Mouse (Mus musculus) cerebellum, adult 2 months (tissue): ENCODE measurements around the gene Lin7a. TPM values are rescaled to one million over a fixed set of nuclear protein-coding genes. Genes with fewer than 3 reads are reported as not detected.
A peak's percentile ranks its signal among the peaks of the same experiment; 100 is the strongest.

ENCODE experiments used
- DNase-seq, 2 experiments: peaks; one replicate each; pipeline ENCODE4 v3.0.0; 2021
- H3K27ac ChIP-seq: fragments of 200-500 bp; 2 replicates; pipeline ENCODE4 v1.5.1; 2012; ENCODE audit warnings: low read length, control low read depth, inconsistent platforms; ENCODE audit not compliant: insufficient read depth
- H3K27me3 ChIP-seq: fragments of 200-500 bp; 2 replicates; pipeline ENCODE4 v1.6.1; 2012; ENCODE audit warnings: inconsistent platforms, mild to moderate bottlenecking, low read length, moderate library complexity; ENCODE audit not compliant: control insufficient read depth, insufficient read depth
- H3K4me1 ChIP-seq: fragments of 200-500 bp; 2 replicates; pipeline ENCODE4 v1.6.1; 2011; ENCODE audit warnings: low read length; ENCODE audit not compliant: control insufficient read depth, insufficient read depth
- H3K4me3 ChIP-seq: fragments of 200-500 bp; replicated peaks from 2 replicates; pipeline ENCODE3; 2011; ENCODE audit warnings: mild to moderate bottlenecking, low read depth, low read length, control low read depth; ENCODE audit not compliant: insufficient read depth
- CTCF ChIP-seq: fragments of 200-500 bp; IDR thresholded peaks from 2 replicates; pipeline ENCODE4 v1.5.1; 2011; ENCODE audit warnings: low read depth, mild to moderate bottlenecking, control low read depth, low read length, moderate library complexity, borderline replicate concordance; ENCODE audit not compliant: insufficient read depth
- POLR2A ChIP-seq: fragments of 200-500 bp; IDR thresholded peaks from 2 replicates; pipeline ENCODE4 v1.6.1; 2011; ENCODE audit warnings: low read length, control low read depth, borderline replicate concordance; ENCODE audit not compliant: insufficient read depth
- WGBS: fragments of 180-500 bp; shearing (Covaris S2); methylation state at CpG from one replicate; pipeline ENCODE4 v1.1.7; 2018; 5-methylcytosine and 5-hydroxymethylcytosine counted together
- polyA plus RNA-seq: library from polyadenylated mRNA; depleted of rRNA; stranded (reverse); fragments of >200 nt; gene quantifications from 2 replicates; pipeline ENCODE4 v1.2.3, GENCODE M21; 2012

The Lin7a gene
- polyA plus RNA-seq, 1 experiment: 49.4 TPM

GRCm38 (mm10) chr10:107323865-107324264 lies 52.4 kb downstream of the Lin7a start:
- no peak for TF ChIP-seq CTCF
- no peak for TF ChIP-seq POLR2A
- Histone ChIP-seq H3K4me3 (no peak overlapping the region), H3K27me3 (no peaks in the 10 kb centered on the region), H3K4me1 (no peaks in the 10 kb centered on the region; the same call in none of the 2 replicates), H3K27ac (no peak overlapping the region)
- no peak for DNase-seq
- 90% methylated on average over 7 of the region's 7 CpGs for WGBS

- 81% methylated on average over 5 of the region's 5 CpGs for whole genome bisulfite sequencing
Observed at GRCm38 (mm10) chr10:107325558-107325957, 54.1 kb downstream of the Lin7a start.

GRCm38 (mm10) chr10:107339524-107339923 lies 68.0 kb downstream of the Lin7a start:
- Histone ChIP-seq H3K4me3 (no peak overlapping the region), H3K27ac (no peak overlapping the region), H3K27me3 (no peaks in the 10 kb centered on the region), H3K4me1 (peaks cover 2% of the 10 kb centered on the region; the same call in 1 of the 2 replicates)
- TF ChIP-seq CTCF (no peak), POLR2A (no peak)
- WGBS: 73% methylated on average over 3 of the region's 3 CpGs
- no peak for DNase-seq

More at GRCm38 (mm10) chr10:107325558-107325957, 54.1 kb downstream of the Lin7a start:
- DNase-seq: no peak
- Histone ChIP-seq H3K27ac (no peak overlapping the region), H3K4me1 (no peaks in the 10 kb centered on the region; the same call in 1 of the 2 replicates), H3K27me3 (no peaks in the 10 kb centered on the region), H3K4me3 (no peak overlapping the region)
- no peak for TF ChIP-seq POLR2A
- TF ChIP-seq CTCF: no peak

- TF ChIP-seq CTCF (no peak), POLR2A (no peak)
- H3K4me3 ChIP-seq: no peak overlapping the region
- no peaks in the 10 kb centered on the region for H3K27me3 ChIP-seq
- DNase-seq: no peak
- H3K27ac ChIP-seq: no peak overlapping the region; the same call in 1 of the 2 replicates
- WGBS: 18% methylated on average over 4 of the region's 4 CpGs
- peaks cover 2% of the 10 kb centered on the region; the same call in 1 of the 2 replicates for H3K4me1 ChIP-seq
Observed at GRCm38 (mm10) chr10:107341151-107341550, 69.7 kb downstream of the Lin7a start.

- H3K27me3 ChIP-seq: no peaks in the 10 kb centered on the region
- DNase-seq: no peak
- TF ChIP-seq CTCF: no peak
- TF ChIP-seq POLR2A: no peak
- 17% methylated on average over 3 of the region's 3 CpGs for WGBS
- H3K4me1 ChIP-seq: peaks cover 2% of the 10 kb centered on the region; the same call in 1 of the 2 replicates
- H3K4me3 ChIP-seq: no peak overlapping the region
- H3K27ac ChIP-seq: no peak overlapping the region; the same call in 1 of the 2 replicates
Observed at GRCm38 (mm10) chr10:107344200-107344599, 72.7 kb downstream of the Lin7a start.

GRCm38 (mm10) chr10:107347842-107348241 lies 76.4 kb downstream of the Lin7a start:
- no peak for DNase-seq
- Histone ChIP-seq H3K4me1 (peaks cover 3% of the 10 kb centered on the region; the same call in 1 of the 2 replicates), H3K27me3 (no peaks in the 10 kb centered on the region), H3K4me3 (no peak overlapping the region), H3K27ac (no peak overlapping the region)
- TF ChIP-seq CTCF: no peak
- no peak for TF ChIP-seq POLR2A
- WGBS: 63% methylated on average over 3 of the region's 3 CpGs

- H3K27me3 ChIP-seq: no peaks in the 10 kb centered on the region
- peaks cover 3% of the 10 kb centered on the region; the same call in 1 of the 2 replicates for H3K4me1 ChIP-seq
- H3K4me3 ChIP-seq: no peak overlapping the region
- 0 out of 2 replicates have a peak overlapping the region, but pooled peaks have one; percentile 43 for H3K27ac ChIP-seq
- peak in 1 of 2 experiments; percentile 57 for DNase-seq
- TF ChIP-seq POLR2A (no peak), CTCF (no peak)
- 23% methylated on average over 6 of the region's 6 CpGs for WGBS
Observed at GRCm38 (mm10) chr10:107351696-107352485, 80.4 kb downstream of the Lin7a start.

- no peak overlapping the region for H3K27ac ChIP-seq
- DNase-seq: no peak
- no peak overlapping the region for H3K4me3 ChIP-seq
- WGBS: 87% methylated on average over 3 of the region's 3 CpGs
- H3K4me1 ChIP-seq: peaks cover 5% of the 10 kb centered on the region; the same call in 1 of the 2 replicates
- TF ChIP-seq POLR2A: no peak
- no peak for TF ChIP-seq CTCF
- no peaks in the 10 kb centered on the region for H3K27me3 ChIP-seq
Observed at GRCm38 (mm10) chr10:107353483-107353882, 82.0 kb downstream of the Lin7a start.
